Mouse (Mus musculus) liver, adult 10 weeks (tissue): ENCODE measurements around the gene Gm15056. TPM values are rescaled to one million over a fixed set of nuclear protein-coding genes. Genes with fewer than 3 reads are reported as not detected.

Experiments
- polyA plus RNA-seq: library from polyadenylated mRNA; stranded (reverse); fragments of 350-450 nt; fragmentation: Illumina TruSeq; extraction: RNeasy Lipid Tissue Mini Kit (QIAGEN cat#74804); gene quantifications from one replicate; pipeline ENCODE4 v1.2.3, GENCODE M21; 2014; ENCODE audit warnings: low read depth, low replicate concordance

The Gm15056 gene
- polyA plus RNA-seq: not detected

DNA sequence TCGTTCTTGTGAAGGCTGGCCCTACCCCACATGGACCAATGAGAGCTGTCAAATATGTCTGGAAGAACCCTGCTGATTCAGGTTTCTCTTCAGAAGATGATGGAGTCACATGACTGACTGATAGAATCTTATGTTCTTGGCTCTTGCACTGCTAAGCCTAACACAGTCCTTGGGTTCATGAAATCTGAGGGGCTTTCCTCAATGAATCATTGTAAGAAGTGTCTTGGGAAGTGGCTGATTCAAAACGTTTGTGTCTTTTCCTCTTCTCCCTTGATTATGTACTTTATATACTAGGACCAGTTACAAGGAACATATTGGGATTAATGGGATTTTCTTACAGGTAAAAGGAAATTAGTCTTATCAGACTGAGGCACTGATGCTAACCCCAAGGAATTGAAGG, at the start of gene Gm15056:
Gene Gm15056, minus strand, starts transcription at position 101 of the 400 bp plus-strand sequence.

DNA sequence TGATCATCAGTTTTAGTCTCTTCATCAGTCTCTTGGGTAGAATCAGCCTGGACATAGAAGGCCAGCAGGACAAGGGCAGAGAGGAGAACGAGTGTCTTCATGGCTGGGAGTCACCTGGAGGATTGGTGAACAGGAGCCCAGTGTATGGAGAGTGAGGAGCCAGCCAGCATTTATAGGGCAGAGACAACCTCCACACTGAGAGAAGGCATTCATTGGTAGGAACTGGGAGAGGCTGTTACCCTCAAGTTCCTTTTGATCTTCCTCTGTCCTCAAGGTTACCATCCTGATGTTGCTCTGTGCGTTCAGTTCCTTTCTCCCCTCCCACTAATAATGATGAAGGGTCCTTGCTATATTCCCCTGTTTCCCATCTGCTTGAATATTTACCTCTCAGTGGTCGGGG, 42.2 kb upstream of the Gm15056 start, which contains the start of gene AY761185:
Gene AY761185, minus strand, starts transcription at position 101 of the 400 bp plus-strand sequence.

DNA sequence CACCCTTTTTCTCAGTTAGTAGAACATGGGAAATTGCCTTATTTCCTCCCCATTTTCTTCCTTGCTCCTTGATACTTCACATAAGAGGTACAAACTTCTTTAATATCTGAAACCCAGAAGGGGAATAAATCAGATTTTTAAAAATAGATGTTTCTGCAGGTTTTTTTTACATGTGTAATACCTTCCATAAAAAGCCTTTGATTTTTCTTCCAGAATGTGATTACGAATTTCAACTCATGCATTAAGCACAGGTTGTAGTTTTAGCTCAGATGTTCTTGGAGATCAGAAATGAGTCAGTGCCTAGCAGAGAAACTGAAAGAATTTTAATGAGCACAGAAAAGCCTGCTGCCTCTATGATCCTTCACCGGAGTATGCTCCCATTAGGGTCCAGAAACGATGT, 19.5 kb upstream of the Gm15056 start, which contains the start of gene Gm6040:
Gene Gm6040, minus strand, starts transcription at position 101 of the 400 bp plus-strand sequence.

DNA sequence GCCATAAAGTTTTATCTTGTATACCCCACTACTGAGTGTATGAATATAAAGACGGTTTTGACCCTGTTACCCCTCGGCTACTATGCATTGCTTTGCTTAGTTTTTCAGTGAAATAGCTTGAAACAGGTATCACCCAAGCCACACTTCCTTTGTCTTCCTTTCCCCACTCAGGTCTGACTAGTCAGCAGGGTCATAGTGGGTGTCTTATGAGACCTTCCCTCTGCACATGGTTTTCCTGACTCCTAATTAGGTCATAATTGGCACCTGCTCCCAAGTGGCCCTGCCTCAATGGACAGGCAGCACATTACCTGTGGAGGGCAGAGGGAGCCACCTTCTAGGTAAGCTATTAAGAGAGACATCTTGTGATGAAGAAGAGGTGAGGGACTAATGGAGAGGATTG, 10.1 kb downstream of the Gm15056 start, which contains the start of gene Defb33:
Gene Defb33, plus strand, starts transcription at position 301 of the 400 bp plus-strand sequence.

Other genes with a start within 250 kb of the Gm15056 start
- not detected for gene Defb33, start 10.0 kb downstream of the Gm15056 start, polyA plus RNA-seq
- not detected for gene Gm6040, start 19.4 kb upstream of the Gm15056 start, polyA plus RNA-seq
- not detected for gene AY761185, start 42.1 kb upstream of the Gm15056 start, polyA plus RNA-seq
- gene Defa21, start 122.9 kb upstream of the Gm15056 start, polyA plus RNA-seq: not detected
- gene Defa23, start 152.4 kb upstream of the Gm15056 start, polyA plus RNA-seq: not detected
- gene Defa35, start 162.4 kb upstream of the Gm15056 start, polyA plus RNA-seq: not detected
- gene Defa25, start 181.8 kb upstream of the Gm15056 start, polyA plus RNA-seq: not detected
- not detected for gene Gm14851, start 193.4 kb upstream of the Gm15056 start, polyA plus RNA-seq
- not detected for gene Defa30, start 232.0 kb upstream of the Gm15056 start, polyA plus RNA-seq